Mouse (Mus musculus): ENCODE measurements around the gene C1s1. TPM values are rescaled to one million over a fixed set of nuclear protein-coding genes. Genes with fewer than 3 reads are reported as not detected.
"Not testable (repeated sequence)": the region's sequence is repeated elsewhere in the genome, so short reads cannot be mapped to it uniquely, and the experiment has no call there.

The C1s1 gene
- polyA plus RNA-seq, 1 experiment from 2014 or later, result 16.9 TPM

DNA sequence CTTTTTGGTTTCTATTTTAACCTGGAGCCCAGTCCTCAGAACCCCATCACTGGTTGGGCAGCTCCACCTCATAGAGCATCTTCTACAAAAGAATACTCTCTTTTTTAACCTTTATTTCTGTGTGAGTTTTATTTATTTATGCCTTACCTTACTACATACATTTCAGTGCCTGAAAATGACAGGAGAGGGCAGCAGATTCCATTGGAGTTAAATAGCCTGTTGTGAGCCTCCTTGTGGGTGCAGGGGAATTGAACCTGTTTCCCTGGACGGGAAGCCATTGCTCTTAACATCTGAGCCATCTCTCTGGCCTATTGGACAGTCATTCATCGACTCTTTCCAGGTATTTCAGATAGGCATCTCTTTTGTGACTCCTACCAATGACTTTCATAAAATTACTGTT is 3.3 kb upstream of the C1s1 start:
- TF ChIP-seq CTCF (IDR thresholded peaks at IDR 0.05; ENCODE audit: low read depth) (peak; percentile 36), EP300 (optimal IDR thresholded peaks at IDR 0.05) (no peak)
- H3K9me3 ChIP-seq (ENCODE audit: control insufficient read depth, low read length), result no peaks in the 10 kb centered on the region
- no peak overlapping the region for H3K4me3 ChIP-seq (ENCODE audit: low read depth, low read length)
- H3K27ac ChIP-seq (replicated peaks), result no peak overlapping the region
- H3K27me3 ChIP-seq (ENCODE audit: control insufficient read depth, insufficient read depth, low read length), result no peaks in the 10 kb centered on the region
- H3K4me2 ChIP-seq (replicated peaks; ENCODE audit: low read depth), result no peak overlapping the region
- DNase-seq (ENCODE audit: low spot score) (no peak), ATAC-seq (ENCODE audit: low FRiP score, low TSS enrichment) (no peak)
- no peaks in the 10 kb centered on the region for H3K36me3 ChIP-seq (ENCODE audit: control insufficient read depth, insufficient read depth, low read length)
- H3K9ac ChIP-seq (ENCODE audit: low read length), result no peak overlapping the region
- no peaks in the 10 kb centered on the region for H3K4me1 ChIP-seq (replicated peaks; ENCODE audit: control insufficient read depth, insufficient read depth)
- WGBS, result 74% methylated on average over 2 of the region's 2 CpGs

GRCm38 (mm10) chr6:124544466-124544865 is 2.3 kb upstream of the C1s1 start:
- H3K9me3 ChIP-seq (ENCODE audit: control insufficient read depth, low read length), result no peaks in the 10 kb centered on the region
- TF ChIP-seq EP300 (optimal IDR thresholded peaks at IDR 0.05), result no peak
- peak; percentile 65 for TF ChIP-seq CTCF (IDR thresholded peaks at IDR 0.05; ENCODE audit: low read depth)
- no peak overlapping the region for H3K4me2 ChIP-seq (replicated peaks; ENCODE audit: low read depth)
- WGBS, result 79% methylated on average over 5 of the region's 6 CpGs
- H3K27ac ChIP-seq (replicated peaks), result no peak overlapping the region
- H3K4me3 ChIP-seq (ENCODE audit: low read depth, low read length), result no peak overlapping the region
- no peak overlapping the region for H3K9ac ChIP-seq (ENCODE audit: low read length)
- ATAC-seq (ENCODE audit: low FRiP score, low TSS enrichment) (no peak), DNase-seq (ENCODE audit: low spot score) (peak; percentile 18)
- no peaks in the 10 kb centered on the region for H3K4me1 ChIP-seq (replicated peaks; ENCODE audit: control insufficient read depth, insufficient read depth)
- no peaks in the 10 kb centered on the region for H3K36me3 ChIP-seq (ENCODE audit: control insufficient read depth, insufficient read depth, low read length)
- H3K27me3 ChIP-seq (ENCODE audit: control insufficient read depth, insufficient read depth, low read length), result no peaks in the 10 kb centered on the region

DNA sequence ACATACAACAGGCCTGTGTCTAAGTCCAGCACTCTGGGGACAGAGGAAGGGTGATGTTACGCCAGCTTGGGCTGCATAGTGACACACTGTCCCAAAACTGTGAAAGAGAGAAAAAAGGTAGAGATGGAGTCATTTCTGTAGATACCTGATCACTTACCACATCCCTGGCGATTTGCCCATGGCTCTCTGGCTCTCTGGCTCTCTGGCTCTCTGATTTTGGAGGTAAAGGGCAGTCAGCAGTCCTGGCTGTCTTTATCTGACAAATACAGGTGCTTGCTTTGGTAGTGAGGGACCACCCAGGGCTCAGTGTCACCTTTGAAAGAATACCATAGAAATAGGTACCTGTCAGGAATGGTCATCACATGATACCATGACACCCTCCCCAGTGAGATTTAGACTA is 983 bp downstream of the C1s1 start:
- H3K36me3 ChIP-seq (ENCODE audit: control insufficient read depth, insufficient read depth, low read length); H3K4me3 ChIP-seq (ENCODE audit: low read depth, low read length); DNase-seq (ENCODE audit: low spot score); H3K27me3 ChIP-seq (ENCODE audit: control insufficient read depth, insufficient read depth, low read length); ATAC-seq (ENCODE audit: low FRiP score, low TSS enrichment); H3K9ac ChIP-seq (ENCODE audit: low read length); H3K9me3 ChIP-seq (ENCODE audit: control insufficient read depth, low read length); H3K4me1 ChIP-seq (replicated peaks; ENCODE audit: control insufficient read depth, insufficient read depth); H3K27ac ChIP-seq (replicated peaks); H3K4me2 ChIP-seq (replicated peaks; ENCODE audit: low read depth): not testable (repeated sequence)
- 77% methylated on average over 2 of the region's 2 CpGs for WGBS

DNA sequence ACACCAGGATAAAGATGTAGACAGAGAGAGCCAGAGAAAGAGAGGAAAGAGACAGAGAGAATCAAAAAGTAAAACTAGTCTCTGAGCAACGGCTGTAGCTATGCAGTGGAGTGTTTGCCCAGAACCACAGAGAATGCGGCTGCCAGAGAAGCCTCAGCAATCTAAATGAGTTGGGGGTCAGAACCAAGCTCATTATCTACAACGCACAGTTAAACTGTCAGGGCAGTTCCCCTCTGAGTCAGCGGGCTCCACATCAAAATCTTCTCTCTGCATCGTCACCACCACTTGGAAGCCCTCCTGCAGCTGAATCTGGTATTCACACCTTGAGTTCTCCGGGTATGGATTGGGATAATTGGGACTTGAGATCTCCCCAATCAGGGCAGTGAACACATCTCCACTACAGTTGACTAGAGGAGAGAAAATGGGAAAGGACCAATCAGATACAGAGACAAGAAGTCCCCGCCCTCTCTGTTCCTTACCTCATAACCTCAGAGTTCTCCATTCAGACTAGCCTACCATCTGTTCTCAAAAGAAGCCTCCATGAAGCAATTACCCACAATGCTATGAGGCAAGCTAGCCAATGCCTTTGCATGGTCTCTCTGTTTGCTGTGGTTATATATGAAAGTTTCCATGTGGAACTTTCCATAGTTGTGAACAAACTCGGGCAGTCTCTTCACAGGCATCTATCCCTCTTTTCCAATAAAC is 5.9 kb downstream of the C1s1 start:
- H3K9ac ChIP-seq (ENCODE audit: low read length); H3K9me3 ChIP-seq (ENCODE audit: control insufficient read depth, low read length); ATAC-seq (ENCODE audit: low FRiP score, low TSS enrichment); DNase-seq (ENCODE audit: low spot score); H3K4me3 ChIP-seq (ENCODE audit: low read depth, low read length); H3K4me2 ChIP-seq (replicated peaks; ENCODE audit: low read depth); H3K27me3 ChIP-seq (ENCODE audit: control insufficient read depth, insufficient read depth, low read length); H3K36me3 ChIP-seq (ENCODE audit: control insufficient read depth, insufficient read depth, low read length); H3K27ac ChIP-seq (replicated peaks); H3K4me1 ChIP-seq (replicated peaks; ENCODE audit: control insufficient read depth, insufficient read depth): not testable (repeated sequence)
- 74% methylated on average over 8 of the region's 8 CpGs for WGBS

DNA sequence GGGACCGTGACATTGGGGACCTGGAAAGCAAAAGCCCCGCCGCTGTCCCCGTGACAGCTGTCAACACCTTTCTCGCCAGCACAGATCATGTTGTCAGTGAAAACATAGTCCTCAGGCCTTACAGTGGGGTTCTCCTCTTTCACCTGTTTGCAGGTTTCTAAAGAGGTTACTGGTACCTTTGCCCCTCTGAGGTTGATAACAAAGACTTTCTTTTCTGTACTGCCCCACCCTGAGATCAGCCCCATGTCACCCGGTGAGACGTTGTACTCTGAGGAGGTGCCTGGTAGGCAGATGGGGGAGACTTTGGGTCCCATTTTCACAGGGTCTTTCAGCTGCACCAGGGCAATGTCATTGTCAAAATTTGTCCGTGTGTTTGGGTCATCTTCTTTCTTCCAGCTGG is 11.1 kb downstream of the C1s1 start:
- Histone ChIP-seq H3K9me3 (ENCODE audit: control insufficient read depth, low read length) (no peaks in the 10 kb centered on the region), H3K36me3 (ENCODE audit: control insufficient read depth, insufficient read depth, low read length) (no peaks in the 10 kb centered on the region), H3K4me2 (replicated peaks; ENCODE audit: low read depth) (no peak overlapping the region), H3K27me3 (ENCODE audit: control insufficient read depth, insufficient read depth, low read length) (no peaks in the 10 kb centered on the region), H3K4me1 (replicated peaks; ENCODE audit: control insufficient read depth, insufficient read depth) (no peaks in the 10 kb centered on the region), H3K4me3 (ENCODE audit: low read depth, low read length) (no peak overlapping the region), H3K27ac (replicated peaks) (no peak overlapping the region), H3K9ac (ENCODE audit: low read length) (no peak overlapping the region)
- TF ChIP-seq CTCF (IDR thresholded peaks at IDR 0.05; ENCODE audit: low read depth) (no peak), EP300 (optimal IDR thresholded peaks at IDR 0.05) (no peak)
- 85% methylated on average over 8 of the region's 8 CpGs for WGBS
- ATAC-seq (ENCODE audit: low FRiP score, low TSS enrichment) (no peak), DNase-seq (ENCODE audit: low spot score) (no peak)

- DNase-seq (ENCODE audit: low spot score), result no peak
- H3K9me3 ChIP-seq (ENCODE audit: control insufficient read depth, low read length), result no peaks in the 10 kb centered on the region
- H3K27me3 ChIP-seq (ENCODE audit: control insufficient read depth, insufficient read depth, low read length), result no peaks in the 10 kb centered on the region
- no peak for ATAC-seq (ENCODE audit: low FRiP score, low TSS enrichment)
- H3K4me3 ChIP-seq (ENCODE audit: low read depth, low read length), result no peak overlapping the region
- WGBS, result 69% methylated on average over 3 of the region's 3 CpGs
- no peak overlapping the region for H3K9ac ChIP-seq (ENCODE audit: low read length)
- TF ChIP-seq CTCF (IDR thresholded peaks at IDR 0.05; ENCODE audit: low read depth) (no peak), EP300 (optimal IDR thresholded peaks at IDR 0.05) (no peak)
- no peaks in the 10 kb centered on the region for H3K36me3 ChIP-seq (ENCODE audit: control insufficient read depth, insufficient read depth, low read length)
- H3K4me2 ChIP-seq (replicated peaks; ENCODE audit: low read depth), result no peak overlapping the region
- H3K27ac ChIP-seq (replicated peaks), result no peak overlapping the region
- no peaks in the 10 kb centered on the region for H3K4me1 ChIP-seq (replicated peaks; ENCODE audit: control insufficient read depth, insufficient read depth)
These were observed 14.3 kb downstream of the C1s1 start for GRCm38 (mm10) chr6:124527881-124528280.

GRCm38 (mm10) chr6:124522082-124522481 is 20.1 kb downstream of the C1s1 start:
- WGBS, result 78% methylated on average over 7 of the region's 7 CpGs
- not testable (repeated sequence) for H3K9ac ChIP-seq (ENCODE audit: low read length); H3K27me3 ChIP-seq (ENCODE audit: control insufficient read depth, insufficient read depth, low read length)

GRCm38 (mm10) chr6:124517733-124518132 is 24.4 kb downstream of the C1s1 start:
- not testable (repeated sequence) for H3K4me3 ChIP-seq (ENCODE audit: low read depth, low read length); H3K27me3 ChIP-seq (ENCODE audit: control insufficient read depth, insufficient read depth, low read length); DNase-seq (ENCODE audit: low spot score); H3K4me2 ChIP-seq (replicated peaks; ENCODE audit: low read depth); H3K36me3 ChIP-seq (ENCODE audit: control insufficient read depth, insufficient read depth, low read length); H3K9me3 ChIP-seq (ENCODE audit: control insufficient read depth, low read length); ATAC-seq (ENCODE audit: low FRiP score, low TSS enrichment); H3K9ac ChIP-seq (ENCODE audit: low read length); H3K27ac ChIP-seq (replicated peaks); H3K4me1 ChIP-seq (replicated peaks; ENCODE audit: control insufficient read depth, insufficient read depth)
- WGBS, result 90% methylated on average over 2 of the region's 4 CpGs

More at GRCm38 (mm10) chr6:124522082-124522481, 20.1 kb downstream of the C1s1 start:
- H3K4me1 ChIP-seq (replicated peaks; ENCODE audit: control insufficient read depth, insufficient read depth); H3K4me3 ChIP-seq (ENCODE audit: low read depth, low read length); ATAC-seq (ENCODE audit: low FRiP score, low TSS enrichment); H3K9me3 ChIP-seq (ENCODE audit: control insufficient read depth, low read length); H3K4me2 ChIP-seq (replicated peaks; ENCODE audit: low read depth); H3K27ac ChIP-seq (replicated peaks); H3K36me3 ChIP-seq (ENCODE audit: control insufficient read depth, insufficient read depth, low read length); DNase-seq (ENCODE audit: low spot score): not testable (repeated sequence)
